Mouse (Mus musculus) limb, embryonic 12.5 days (tissue): Measurements from ENCODE around the gene Cul9. TPM values are rescaled to one million over a fixed set of nuclear protein-coding genes. Genes with fewer than 3 reads are reported as not detected.
A peak's percentile ranks its signal among the peaks of the same experiment; 100 is the strongest.

Source experiments
- ATAC-seq: fragments of 200-750 bp; cut with Nextera tagmentation; 2 replicates; pipeline ENCODE4 v1.8.0; 2017; ENCODE audit warnings: low read depth, moderate TSS enrichment; ENCODE audit not compliant: insufficient number of reproducible peaks, insufficient read depth, low FRiP score, low TSS enrichment
- H3K27ac ChIP-seq: fragments of 300-500 bp; sonication (generic); 2 replicates; pipeline ENCODE4 v1.5.1; 2016; ENCODE audit warnings: mild to moderate bottlenecking, moderate library complexity
- H3K27me3 ChIP-seq: fragments of 300-500 bp; sonication (generic); 2 replicates; pipeline ENCODE4 v1.6.1; 2016; ENCODE audit warnings: mild to moderate bottlenecking, moderate library complexity
- H3K36me3 ChIP-seq: fragments of 300-500 bp; sonication (generic); 2 replicates; pipeline ENCODE4 v1.6.1; 2016; ENCODE audit warnings: mild to moderate bottlenecking, moderate library complexity
- H3K4me1 ChIP-seq: fragments of 300-500 bp; sonication (generic); replicated peaks from 2 replicates; pipeline ENCODE4 v1.6.1; 2016
- H3K4me2 ChIP-seq: fragments of 300-500 bp; sonication (generic); 2 replicates; pipeline ENCODE4 v1.6.1; 2016; ENCODE audit warnings: mild to moderate bottlenecking, moderate library complexity
- H3K4me3 ChIP-seq: fragments of 300-500 bp; sonication (generic); replicated peaks from 2 replicates; pipeline ENCODE4 v1.5.1; 2016; ENCODE audit warnings: mild to moderate bottlenecking
- H3K9ac ChIP-seq: fragments of 300-500 bp; sonication (generic); replicated peaks from 2 replicates; pipeline ENCODE4 v1.6.1; 2016; ENCODE audit warnings: mild to moderate bottlenecking, moderate library complexity
- H3K9me3 ChIP-seq: fragments of 300-500 bp; sonication (generic); 2 replicates; pipeline ENCODE4 v1.6.1; 2016; ENCODE audit warnings: mild to moderate bottlenecking, moderate library complexity
- WGBS: fragments of 180-500 bp; shearing (Covaris S2); methylation state at CpG from one replicate; pipeline ENCODE4 v1.1.7; 2016; 5-methylcytosine and 5-hydroxymethylcytosine counted together
- polyA plus RNA-seq: library from polyadenylated mRNA; unstranded; fragments of >200 nt; fragmentation: Nextera tagmentation; extraction: Ambion mirVana; gene quantifications from 2 replicates; pipeline ENCODE4 v1.2.1, GENCODE M21; 2016

Gene Cul9
- polyA plus RNA-seq, 1 experiment from 2014 or later = 8.9 TPM

- no peak for ATAC-seq
- no peak overlapping the region for H3K27ac ChIP-seq
- H3K4me2 ChIP-seq = no peak overlapping the region
- WGBS = 70% methylated on average over 8 of the region's 8 CpGs
- no peaks in the 10 kb centered on the region for H3K9me3 ChIP-seq
- no peak overlapping the region for H3K4me3 ChIP-seq
- H3K4me1 ChIP-seq = no peaks in the 10 kb centered on the region
- H3K27me3 ChIP-seq = peaks cover 36% of the 10 kb centered on the region
- H3K36me3 ChIP-seq = no peaks in the 10 kb centered on the region
- H3K9ac ChIP-seq = no peak overlapping the region
These were observed 69.6 kb downstream of the Cul9 start for GRCm38 (mm10) chr17:46476601-46477000.

GRCm38 (mm10) chr17:46467830-46468229 is 78.4 kb downstream of the Cul9 start:
- peaks cover 8% of the 10 kb centered on the region; the same call in 1 of the 2 replicates for H3K4me1 ChIP-seq
- H3K4me3 ChIP-seq = no peak overlapping the region
- H3K9me3 ChIP-seq = no peaks in the 10 kb centered on the region
- ATAC-seq = no peak
- H3K4me2 ChIP-seq = no peak overlapping the region
- peaks cover 11% of the 10 kb centered on the region for H3K27me3 ChIP-seq
- 68% methylated on average over 9 of the region's 9 CpGs for WGBS
- H3K27ac ChIP-seq = no peak overlapping the region
- H3K36me3 ChIP-seq = no peaks in the 10 kb centered on the region
- H3K9ac ChIP-seq = no peak overlapping the region

GRCm38 (mm10) chr17:46462226-46462625 is 84.0 kb downstream of the Cul9 start:
- WGBS = 84% methylated on average over 5 of the region's 5 CpGs
- Histone ChIP-seq H3K4me1 (peaks cover 10% of the 10 kb centered on the region), H3K4me2 (no peak overlapping the region), H3K9me3 (no peaks in the 10 kb centered on the region), H3K27me3 (peaks cover 65% of the 10 kb centered on the region), H3K9ac (no peak overlapping the region), H3K27ac (no peak overlapping the region), H3K36me3 (no peaks in the 10 kb centered on the region), H3K4me3 (no peak overlapping the region)
- no peak for ATAC-seq

GRCm38 (mm10) chr17:46461347-46461746 is 84.8 kb downstream of the Cul9 start:
- no peak for ATAC-seq
- peak overlapping the region; percentile 37; the same call in 1 of the 2 replicates for H3K4me3 ChIP-seq
- no peaks in the 10 kb centered on the region for H3K36me3 ChIP-seq
- peaks cover 74% of the 10 kb centered on the region for H3K27me3 ChIP-seq
- peak overlapping the region; percentile 45; the same call in 1 of the 2 replicates for H3K9ac ChIP-seq
- peak overlapping the region; percentile 60 for H3K4me2 ChIP-seq
- H3K9me3 ChIP-seq = no peaks in the 10 kb centered on the region
- peaks cover 10% of the 10 kb centered on the region for H3K4me1 ChIP-seq
- H3K27ac ChIP-seq = no peak overlapping the region
- WGBS = 15% methylated on average over 8 of the region's 8 CpGs

- WGBS = 1% methylated on average over 32 of the region's 32 CpGs
- Histone ChIP-seq H3K27ac (no peak overlapping the region), H3K4me3 (peak overlapping the region; percentile 37), H3K4me2 (peak overlapping the region; percentile 60), H3K36me3 (no peaks in the 10 kb centered on the region), H3K27me3 (peaks cover 80% of the 10 kb centered on the region), H3K9me3 (no peaks in the 10 kb centered on the region), H3K9ac (peak overlapping the region; percentile 45; the same call in 1 of the 2 replicates), H3K4me1 (peaks cover 13% of the 10 kb centered on the region)
- no peak for ATAC-seq
These were observed 85.5 kb downstream of the Cul9 start for GRCm38 (mm10) chr17:46460673-46461072.

GRCm38 (mm10) chr17:46458439-46458838 is 87.7 kb downstream of the Cul9 start:
- Histone ChIP-seq H3K4me1 (peaks cover 34% of the 10 kb centered on the region), H3K9ac (no peak overlapping the region), H3K36me3 (no peaks in the 10 kb centered on the region), H3K4me2 (no peak overlapping the region), H3K4me3 (no peak overlapping the region), H3K27ac (no peak overlapping the region), H3K27me3 (peaks cover 93% of the 10 kb centered on the region), H3K9me3 (no peaks in the 10 kb centered on the region)
- no peak for ATAC-seq
- 43% methylated on average over 3 of the region's 3 CpGs for WGBS

- Histone ChIP-seq H3K4me1 (peaks cover 41% of the 10 kb centered on the region), H3K36me3 (no peaks in the 10 kb centered on the region), H3K4me2 (no peak overlapping the region), H3K4me3 (no peak overlapping the region), H3K9me3 (no peaks in the 10 kb centered on the region), H3K27ac (no peak overlapping the region), H3K9ac (no peak overlapping the region), H3K27me3 (peaks cover 98% of the 10 kb centered on the region)
- ATAC-seq = no peak
- WGBS = 9% methylated on average over 10 of the region's 10 CpGs
These were observed 88.4 kb downstream of the Cul9 start for GRCm38 (mm10) chr17:46457791-46458190.

- no peaks in the 10 kb centered on the region; the same call in 1 of the 2 replicates for H3K9me3 ChIP-seq
- ATAC-seq = 0 out of 2 replicates have a peak, but pooled peaks have one; percentile 52
- no peaks in the 10 kb centered on the region for H3K36me3 ChIP-seq
- H3K4me2 ChIP-seq = peak overlapping the region; percentile 91
- peaks cover 34% of the 10 kb centered on the region for H3K4me1 ChIP-seq
- peaks cover 84% of the 10 kb centered on the region for H3K27me3 ChIP-seq
- H3K9ac ChIP-seq = peak overlapping the region; percentile 56
- peak overlapping the region; percentile 50 for H3K4me3 ChIP-seq
- WGBS = under 1% methylated on average over 29 of the region's 33 CpGs
- H3K27ac ChIP-seq = no peak overlapping the region
These were observed 91.0 kb downstream of the Cul9 start for GRCm38 (mm10) chr17:46455110-46455691.

GRCm38 (mm10) chr17:46454539-46454938 is 91.6 kb downstream of the Cul9 start:
- Histone ChIP-seq H3K27me3 (peaks cover 82% of the 10 kb centered on the region), H3K4me1 (peaks cover 34% of the 10 kb centered on the region), H3K9ac (peak overlapping the region; percentile 56), H3K36me3 (no peaks in the 10 kb centered on the region), H3K4me3 (peak overlapping the region; percentile 50), H3K9me3 (no peaks in the 10 kb centered on the region; the same call in 1 of the 2 replicates), H3K4me2 (peak overlapping the region; percentile 91), H3K27ac (no peak overlapping the region)
- no peak for ATAC-seq
- WGBS = 2% methylated on average over 9 of the region's 9 CpGs

- no peaks in the 10 kb centered on the region; the same call in 1 of the 2 replicates for H3K9me3 ChIP-seq
- H3K27ac ChIP-seq = no peak overlapping the region
- WGBS = 2% methylated on average over 26 of the region's 26 CpGs
- H3K4me1 ChIP-seq = peaks cover 34% of the 10 kb centered on the region
- peak overlapping the region; percentile 91 for H3K4me2 ChIP-seq
- H3K36me3 ChIP-seq = no peaks in the 10 kb centered on the region
- H3K4me3 ChIP-seq = peak overlapping the region; percentile 50
- no peak for ATAC-seq
- H3K9ac ChIP-seq = peak overlapping the region; percentile 59
- peaks cover 77% of the 10 kb centered on the region for H3K27me3 ChIP-seq
These were observed 92.2 kb downstream of the Cul9 start for GRCm38 (mm10) chr17:46453970-46454411.

GRCm38 (mm10) chr17:46453302-46453948 is 92.8 kb downstream of the Cul9 start:
- H3K4me3 ChIP-seq = peak overlapping the region; percentile 50; the same call in 1 of the 2 replicates
- H3K27ac ChIP-seq = no peak overlapping the region
- peak overlapping the region; percentile 91 for H3K4me2 ChIP-seq
- no peaks in the 10 kb centered on the region for H3K36me3 ChIP-seq
- H3K9ac ChIP-seq = no peak overlapping the region; the same call in 1 of the 2 replicates
- 5% methylated on average over 13 of the region's 13 CpGs for WGBS
- ATAC-seq = no peak
- peaks cover 34% of the 10 kb centered on the region for H3K4me1 ChIP-seq
- peaks cover 71% of the 10 kb centered on the region for H3K27me3 ChIP-seq
- no peaks in the 10 kb centered on the region; the same call in 1 of the 2 replicates for H3K9me3 ChIP-seq
